Mouse (Mus musculus): ENCODE results near the gene 2210407C18Rik. TPM values are rescaled to one million over a fixed set of nuclear protein-coding genes. Genes with fewer than 3 reads are reported as not detected.

The 2210407C18Rik gene
- polyA plus RNA-seq, 1 experiment from 2014 or later, result 0.22 TPM

DNA sequence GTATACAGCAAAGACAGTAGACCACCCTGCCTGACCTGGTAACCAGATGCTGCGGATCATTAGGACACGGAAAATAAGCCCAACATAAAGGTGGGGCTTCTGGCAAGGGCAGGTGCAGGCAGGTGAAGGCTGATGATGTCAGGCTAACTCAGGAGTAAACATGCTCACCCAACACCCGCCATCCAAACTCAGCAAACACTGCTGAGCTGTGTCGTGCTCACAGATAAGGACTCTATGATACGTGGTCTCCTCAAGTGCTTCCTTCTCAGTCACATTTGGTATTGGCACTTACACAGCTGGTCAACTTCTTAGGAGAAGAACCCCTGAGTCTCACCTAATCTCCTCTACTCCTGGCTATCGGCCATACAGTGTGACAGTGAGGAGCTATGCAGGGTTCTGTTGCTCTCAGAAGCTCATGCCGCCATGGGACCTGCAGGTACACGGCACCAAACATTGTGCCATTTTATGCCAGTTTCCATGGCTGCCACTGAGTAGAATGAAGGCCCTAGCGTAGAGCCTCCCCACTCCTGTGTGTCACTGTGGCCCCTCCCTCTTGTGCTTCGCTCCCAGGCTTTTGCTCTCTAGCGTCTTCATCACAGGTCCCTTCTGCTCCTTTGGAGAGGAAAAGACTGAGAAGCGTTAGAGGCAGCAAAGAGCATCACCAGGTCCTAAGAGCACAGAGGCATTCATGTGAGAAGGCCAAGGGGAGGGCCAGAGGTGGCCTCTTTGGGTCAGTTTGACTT is 9.5 kb downstream of the 2210407C18Rik start:
- no peak overlapping the region for H3K9ac ChIP-seq (ENCODE audit: low read length)
- H3K9me3 ChIP-seq (ENCODE audit: control insufficient read depth, low read length), result no peaks in the 10 kb centered on the region
- H3K4me1 ChIP-seq (replicated peaks; ENCODE audit: control insufficient read depth, insufficient read depth, low read length), result no peaks in the 10 kb centered on the region
- no peak overlapping the region for H3K27ac ChIP-seq (ENCODE audit: low read depth)
- DNase-seq (ENCODE audit: low spot score) (no peak), ATAC-seq (replicated peaks; ENCODE audit: low FRiP score, low TSS enrichment, low read depth) (no peak)
- H3K27me3 ChIP-seq (replicated peaks; ENCODE audit: control insufficient read depth, insufficient read depth, low read length), result no peaks in the 10 kb centered on the region
- no peak overlapping the region for H3K4me2 ChIP-seq (ENCODE audit: low read length)
- H3K4me3 ChIP-seq (ENCODE audit: low read depth, low read length), result no peak overlapping the region
- H3K36me3 ChIP-seq (ENCODE audit: control insufficient read depth, insufficient read depth, low read length), result no peaks in the 10 kb centered on the region
- 79% methylated on average over 12 of the region's 12 CpGs for WGBS

DNA sequence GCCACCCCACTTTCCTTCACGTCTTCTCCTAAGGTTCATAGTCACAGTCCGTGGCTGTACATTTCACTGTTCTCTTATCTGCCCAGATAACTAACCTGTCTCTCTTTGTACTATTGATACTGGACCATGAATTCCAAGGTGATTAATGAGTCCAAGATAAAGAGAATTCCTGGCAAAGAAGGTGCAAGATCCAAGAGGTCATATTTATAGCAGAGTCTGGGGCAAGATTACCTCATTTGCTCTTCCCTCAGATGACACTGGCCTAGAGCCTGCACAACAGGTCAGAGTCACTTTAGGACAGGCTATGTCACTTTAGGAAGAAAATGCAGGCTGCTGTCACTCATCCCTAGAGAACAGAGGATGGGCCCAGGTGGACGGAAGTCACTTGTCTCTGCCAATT is 10.6 kb downstream of the 2210407C18Rik start:
- H3K9me3 ChIP-seq (ENCODE audit: control insufficient read depth, low read length), result no peaks in the 10 kb centered on the region
- no peaks in the 10 kb centered on the region for H3K4me1 ChIP-seq (replicated peaks; ENCODE audit: control insufficient read depth, insufficient read depth, low read length)
- no peak overlapping the region for H3K27ac ChIP-seq (ENCODE audit: low read depth)
- no peak overlapping the region for H3K9ac ChIP-seq (ENCODE audit: low read length)
- WGBS, result 69% methylated on average over 3 of the region's 3 CpGs
- no peaks in the 10 kb centered on the region for H3K36me3 ChIP-seq (ENCODE audit: control insufficient read depth, insufficient read depth, low read length)
- H3K4me2 ChIP-seq (ENCODE audit: low read length), result no peak overlapping the region
- no peaks in the 10 kb centered on the region for H3K27me3 ChIP-seq (replicated peaks; ENCODE audit: control insufficient read depth, insufficient read depth, low read length)
- ATAC-seq (replicated peaks; ENCODE audit: low FRiP score, low TSS enrichment, low read depth), result no peak
- DNase-seq (ENCODE audit: low spot score), result no peak
- H3K4me3 ChIP-seq (ENCODE audit: low read depth, low read length), result no peak overlapping the region

DNA sequence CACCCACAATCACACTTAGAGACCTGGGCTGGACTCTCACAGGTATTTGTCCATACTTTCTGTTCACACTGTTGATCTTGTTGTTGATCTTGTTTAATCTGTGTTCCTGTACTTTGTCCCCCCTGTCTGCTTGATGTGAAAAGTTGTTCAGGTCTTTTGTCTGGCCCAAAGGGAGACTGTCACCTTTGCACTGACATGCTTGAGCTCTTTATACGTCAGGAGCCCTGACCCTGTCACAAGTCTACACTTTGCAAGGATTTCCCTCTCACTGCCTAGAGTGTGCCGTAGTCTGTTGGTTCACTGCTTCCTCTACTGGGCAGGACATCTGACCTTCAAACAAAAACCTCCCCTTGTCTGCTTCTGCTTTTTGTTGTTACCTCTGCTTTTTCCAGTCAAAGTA is 11.2 kb downstream of the 2210407C18Rik start:
- WGBS, result 66% methylated on average over 2 of the region's 2 CpGs
- DNase-seq (ENCODE audit: low spot score) (no peak), ATAC-seq (replicated peaks; ENCODE audit: low FRiP score, low TSS enrichment, low read depth) (no peak)
- no peaks in the 10 kb centered on the region for H3K36me3 ChIP-seq (ENCODE audit: control insufficient read depth, insufficient read depth, low read length)
- no peak overlapping the region for H3K4me2 ChIP-seq (ENCODE audit: low read length)
- no peaks in the 10 kb centered on the region for H3K27me3 ChIP-seq (replicated peaks; ENCODE audit: control insufficient read depth, insufficient read depth, low read length)
- H3K4me1 ChIP-seq (replicated peaks; ENCODE audit: control insufficient read depth, insufficient read depth, low read length), result no peaks in the 10 kb centered on the region
- H3K4me3 ChIP-seq (ENCODE audit: low read depth, low read length), result no peak overlapping the region
- no peaks in the 10 kb centered on the region for H3K9me3 ChIP-seq (ENCODE audit: control insufficient read depth, low read length)
- H3K9ac ChIP-seq (ENCODE audit: low read length), result no peak overlapping the region
- H3K27ac ChIP-seq (ENCODE audit: low read depth), result no peak overlapping the region

DNA sequence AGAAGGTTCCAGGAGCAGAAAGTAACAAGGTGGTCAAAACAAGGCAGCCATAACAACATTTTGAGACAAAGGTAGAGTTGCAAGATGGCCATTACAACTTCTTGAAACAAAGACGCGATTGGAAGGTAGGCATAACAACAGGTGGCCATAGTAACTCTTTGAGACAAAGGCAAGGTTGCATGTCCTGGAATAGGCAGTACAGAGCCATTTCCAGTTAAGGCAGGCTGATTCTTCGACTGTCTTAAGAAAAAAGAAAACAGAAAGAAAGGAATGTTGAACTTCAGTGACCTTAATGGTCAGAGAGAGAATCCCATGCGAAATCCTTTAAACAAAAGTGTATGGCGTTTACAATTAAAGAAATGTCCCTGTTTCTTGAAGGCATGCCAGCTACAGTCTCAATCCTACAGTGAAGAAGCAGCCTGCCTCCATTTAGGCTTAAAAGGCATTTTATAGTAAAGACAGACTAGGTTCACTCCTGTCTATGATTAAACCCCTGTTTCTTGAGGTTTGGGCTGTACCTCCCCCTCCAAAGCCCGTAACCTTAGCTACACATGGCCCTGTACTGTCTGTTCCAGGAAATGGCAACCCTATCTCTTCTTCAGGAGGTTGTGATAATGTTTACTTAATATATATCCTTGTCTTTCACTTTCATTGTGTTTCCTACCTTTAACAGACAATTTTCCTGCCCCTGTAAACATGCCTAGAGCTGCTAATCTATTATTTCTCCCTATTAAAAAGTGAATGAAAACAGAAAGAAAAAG is 12.9 kb downstream of the 2210407C18Rik start:
- no peaks in the 10 kb centered on the region for H3K4me1 ChIP-seq (replicated peaks; ENCODE audit: control insufficient read depth, insufficient read depth, low read length)
- H3K9me3 ChIP-seq (ENCODE audit: control insufficient read depth, low read length), result no peaks in the 10 kb centered on the region
- DNase-seq (ENCODE audit: low spot score), result no peak
- H3K27ac ChIP-seq (ENCODE audit: low read depth), result no peak overlapping the region
- no peak for ATAC-seq (replicated peaks; ENCODE audit: low FRiP score, low TSS enrichment, low read depth)
- H3K4me2 ChIP-seq (ENCODE audit: low read length), result no peak overlapping the region
- H3K4me3 ChIP-seq (ENCODE audit: low read depth, low read length), result no peak overlapping the region
- H3K9ac ChIP-seq (ENCODE audit: low read length), result no peak overlapping the region
- H3K36me3 ChIP-seq (ENCODE audit: control insufficient read depth, insufficient read depth, low read length), result no peaks in the 10 kb centered on the region
- WGBS, result 59% methylated on average over 6 of the region's 6 CpGs
- H3K27me3 ChIP-seq (replicated peaks; ENCODE audit: control insufficient read depth, insufficient read depth, low read length), result no peaks in the 10 kb centered on the region

DNA sequence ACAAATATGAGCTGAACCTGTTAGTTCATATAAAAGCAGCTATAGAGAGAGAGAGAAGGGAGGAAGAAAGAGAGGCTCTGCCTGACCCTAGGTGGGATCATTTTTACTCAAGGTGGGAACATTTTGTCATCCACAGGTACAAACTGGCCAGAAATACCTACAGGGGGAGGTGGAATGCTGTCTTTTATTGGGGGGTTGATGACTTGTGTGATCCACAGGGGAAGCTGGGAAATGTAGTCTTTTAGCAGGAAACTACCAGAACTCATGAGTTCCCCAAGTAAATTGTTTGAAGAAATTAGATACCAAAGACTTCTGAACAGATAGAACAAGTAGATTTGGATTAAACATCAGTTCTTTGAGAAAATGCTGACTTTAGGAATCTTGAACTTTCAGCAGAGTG is 13.8 kb downstream of the 2210407C18Rik start:
- no peak overlapping the region for H3K4me2 ChIP-seq (ENCODE audit: low read length)
- no peak for ATAC-seq (replicated peaks; ENCODE audit: low FRiP score, low TSS enrichment, low read depth)

DNA sequence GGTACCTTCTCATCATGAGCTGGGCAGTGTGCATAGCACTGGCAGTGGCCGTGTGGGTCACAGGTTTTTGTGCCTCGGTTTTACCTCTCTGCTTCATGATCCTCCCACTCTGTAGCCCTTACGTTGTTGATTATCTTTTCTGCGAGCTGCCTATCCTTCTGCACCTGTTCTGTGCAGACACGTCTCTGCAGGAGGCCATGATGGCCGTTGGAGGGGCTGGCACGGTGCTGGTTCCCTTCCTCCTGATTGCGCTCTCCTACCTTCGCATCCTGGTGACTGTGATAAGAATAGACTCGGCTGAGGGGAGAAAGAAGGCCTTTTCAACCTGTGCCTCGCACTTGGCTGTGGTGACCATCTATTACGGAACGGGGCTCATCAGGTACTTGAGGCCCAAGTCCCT is 18.0 kb downstream of the 2210407C18Rik start:
- no peak overlapping the region for H3K9ac ChIP-seq (ENCODE audit: low read length)
- H3K27me3 ChIP-seq (replicated peaks; ENCODE audit: control insufficient read depth, insufficient read depth, low read length), result no peaks in the 10 kb centered on the region
- ATAC-seq (replicated peaks; ENCODE audit: low FRiP score, low TSS enrichment, low read depth), result no peak
- WGBS, result 89% methylated on average over 13 of the region's 13 CpGs
- H3K4me2 ChIP-seq (ENCODE audit: low read length), result no peak overlapping the region
- no peaks in the 10 kb centered on the region for H3K4me1 ChIP-seq (replicated peaks; ENCODE audit: control insufficient read depth, insufficient read depth, low read length)
- no peak for DNase-seq (ENCODE audit: low spot score)
- H3K9me3 ChIP-seq (ENCODE audit: control insufficient read depth, low read length), result no peaks in the 10 kb centered on the region
- no peak overlapping the region for H3K27ac ChIP-seq (ENCODE audit: low read depth)
- no peaks in the 10 kb centered on the region for H3K36me3 ChIP-seq (ENCODE audit: control insufficient read depth, insufficient read depth, low read length)
- H3K4me3 ChIP-seq (ENCODE audit: low read depth, low read length), result no peak overlapping the region

More for the DNA sequence above, 13.8 kb downstream of the 2210407C18Rik start:
- no peak overlapping the region for H3K9ac ChIP-seq (ENCODE audit: low read length)
- no peaks in the 10 kb centered on the region for H3K4me1 ChIP-seq (replicated peaks; ENCODE audit: control insufficient read depth, insufficient read depth, low read length)
- H3K27ac ChIP-seq (ENCODE audit: low read depth), result no peak overlapping the region
- no peaks in the 10 kb centered on the region for H3K27me3 ChIP-seq (replicated peaks; ENCODE audit: control insufficient read depth, insufficient read depth, low read length)
- H3K4me3 ChIP-seq (ENCODE audit: low read depth, low read length), result no peak overlapping the region
- no peaks in the 10 kb centered on the region for H3K36me3 ChIP-seq (ENCODE audit: control insufficient read depth, insufficient read depth, low read length)
- H3K9me3 ChIP-seq (ENCODE audit: control insufficient read depth, low read length), result no peaks in the 10 kb centered on the region
- no peak for DNase-seq (ENCODE audit: low spot score)

DNA sequence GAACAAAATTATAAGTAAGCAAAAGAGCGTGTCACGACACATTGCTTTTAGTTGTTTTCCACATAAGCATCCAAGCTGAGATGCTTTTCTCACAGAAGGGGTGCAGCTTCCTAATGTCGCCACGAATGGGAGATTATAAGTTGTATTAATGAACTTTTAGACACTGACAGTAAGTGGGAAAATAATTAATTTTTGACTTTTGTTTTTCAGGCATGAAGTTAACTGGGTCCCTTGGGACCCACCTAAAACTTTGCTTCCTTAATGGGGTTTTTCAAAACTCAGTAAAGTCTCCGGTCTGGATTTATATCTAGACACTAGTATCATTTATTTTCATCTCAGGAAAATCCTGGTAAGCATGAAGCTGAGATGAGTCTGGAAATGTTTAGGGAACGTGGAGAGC is 21.1 kb downstream of the 2210407C18Rik start, which contains the start of gene Olfr324:
Gene Olfr324 (plus strand): TSS at position 301 of the 400 bp plus-strand sequence.
- H3K4me1 ChIP-seq (replicated peaks; ENCODE audit: control insufficient read depth, insufficient read depth, low read length), result no peaks in the 10 kb centered on the region
- DNase-seq (ENCODE audit: low spot score) (no peak), ATAC-seq (replicated peaks; ENCODE audit: low FRiP score, low TSS enrichment, low read depth) (no peak)
- no peak within 1 kb of the TSS for H3K4me3 ChIP-seq (ENCODE audit: low read depth, low read length)
- no peak within 1 kb of the TSS for H3K4me2 ChIP-seq (ENCODE audit: low read length)
- no peaks in the 10 kb centered on the region for H3K27me3 ChIP-seq (replicated peaks; ENCODE audit: control insufficient read depth, insufficient read depth, low read length)
- H3K27ac ChIP-seq (ENCODE audit: low read depth), result no peak within 1 kb of the TSS
- no peaks in the 10 kb centered on the region for H3K9me3 ChIP-seq (ENCODE audit: control insufficient read depth, low read length)
- H3K36me3 ChIP-seq (ENCODE audit: control insufficient read depth, insufficient read depth, low read length), result no peaks in the 10 kb centered on the region
- H3K9ac ChIP-seq (ENCODE audit: low read length), result no peak within 1 kb of the TSS
- 77% methylated on average over 6 of the region's 6 CpGs for WGBS

DNA sequence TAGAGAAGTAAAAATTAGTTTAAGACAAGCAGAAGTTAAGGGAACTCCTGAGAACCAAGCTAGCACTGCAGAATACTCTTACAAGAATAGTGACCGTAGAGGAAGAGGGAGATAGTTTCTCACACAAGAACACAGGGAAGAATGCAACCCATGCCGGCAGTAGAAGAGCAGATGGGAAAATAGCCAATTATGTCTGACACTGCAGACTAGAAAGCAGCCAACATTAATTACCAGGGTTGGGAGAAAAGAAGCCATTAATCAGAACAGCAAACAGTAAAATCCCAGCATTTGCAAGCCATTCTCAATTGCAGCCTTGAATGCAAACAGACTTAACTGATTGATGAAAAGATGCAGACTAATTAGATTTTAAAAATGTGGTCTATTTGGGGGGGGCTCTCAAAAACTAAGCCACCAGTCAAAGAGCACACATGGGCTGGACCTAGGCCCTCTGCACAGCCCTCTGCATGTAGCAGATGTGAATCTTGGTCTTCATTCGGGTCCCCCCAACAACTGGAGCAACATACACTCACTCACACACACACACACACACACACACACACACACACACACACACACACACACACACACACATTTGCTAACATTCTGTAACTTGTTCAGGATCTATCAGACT is 27.1 kb downstream of the 2210407C18Rik start:
- ATAC-seq (replicated peaks; ENCODE audit: low FRiP score, low TSS enrichment, low read depth), result no peak
- Histone ChIP-seq H3K9ac (ENCODE audit: low read length) (no peak overlapping the region), H3K27ac (ENCODE audit: low read depth) (no peak overlapping the region), H3K4me1 (replicated peaks; ENCODE audit: control insufficient read depth, insufficient read depth, low read length) (no peaks in the 10 kb centered on the region), H3K27me3 (replicated peaks; ENCODE audit: control insufficient read depth, insufficient read depth, low read length) (no peaks in the 10 kb centered on the region), H3K36me3 (ENCODE audit: control insufficient read depth, insufficient read depth, low read length) (no peaks in the 10 kb centered on the region), H3K4me2 (ENCODE audit: low read length) (no peak overlapping the region), H3K4me3 (ENCODE audit: low read depth, low read length) (no peak overlapping the region), H3K9me3 (ENCODE audit: control insufficient read depth, low read length) (no peaks in the 10 kb centered on the region)
- WGBS, result 58% methylated on average over 3 of the region's 3 CpGs
- DNase-seq (ENCODE audit: low spot score), result no peak

Data from intestine, embryonic 14.5 days (tissue).